Mouse (Mus musculus): ENCODE measurements around the gene Ncapd3. TPM values are rescaled to one million over a fixed set of nuclear protein-coding genes. Genes with fewer than 3 reads are reported as not detected.

Ncapd3 gene
- total and polyA plus RNA-seq, 2 experiments = 7.1 to 9.6 TPM

DNA sequence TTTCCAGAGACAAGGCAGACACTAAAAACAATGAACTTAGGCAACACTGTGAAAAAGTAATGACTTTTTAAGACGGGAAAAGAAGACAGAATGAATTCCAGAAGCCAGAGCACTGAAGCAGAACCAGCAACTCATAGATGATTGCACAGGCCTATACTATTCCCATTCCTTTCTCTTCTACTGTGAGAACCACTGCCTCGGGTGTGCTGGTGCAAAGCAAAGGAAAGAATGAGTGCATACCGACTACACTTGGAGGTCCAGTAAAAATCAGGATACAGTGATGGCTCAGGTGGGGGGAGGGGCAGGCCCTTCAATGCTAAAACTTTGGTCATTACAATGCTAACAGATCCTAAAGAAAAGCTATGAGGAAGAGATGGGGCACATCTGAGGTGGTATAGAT lies 36.1 kb upstream of the Ncapd3 start:
- no peak overlapping the region for H3K9ac ChIP-seq (ENCODE audit: low read depth, low read length)
- WGBS = 82% methylated on average over 3 of the region's 3 CpGs
- H3K36me3 ChIP-seq (ENCODE audit: control insufficient read depth, insufficient read depth, low read length) = peaks cover 23% of the 10 kb centered on the region
- no peak for DNase-seq (ENCODE audit: extremely low read depth, low read depth, low spot score)
- no peak overlapping the region for H3K27ac ChIP-seq (replicated peaks; ENCODE audit: insufficient read depth, low read depth, low read length)
- peaks cover 15% of the 10 kb centered on the region; the same call in 1 of the 2 replicates for H3K79me2 ChIP-seq (ENCODE audit: control insufficient read depth, insufficient read depth, low read length)
- no peak overlapping the region for H3K4me3 ChIP-seq (ENCODE audit: insufficient read depth, low read depth, low read length)
- no peak for TF ChIP-seq POLR2A (IDR thresholded peaks at IDR 0.05; ENCODE audit: extremely low read depth, insufficient read depth, low read length)
- TF ChIP-seq CTCF (IDR thresholded peaks at IDR 0.05; ENCODE audit: low read depth, low read length) = no peak
- peaks cover 13% of the 10 kb centered on the region for H3K4me1 ChIP-seq (ENCODE audit: control insufficient read depth, insufficient read depth, low read length)
- H3K27me3 ChIP-seq (ENCODE audit: control insufficient read depth, insufficient read depth, low read length) = no peaks in the 10 kb centered on the region

DNA sequence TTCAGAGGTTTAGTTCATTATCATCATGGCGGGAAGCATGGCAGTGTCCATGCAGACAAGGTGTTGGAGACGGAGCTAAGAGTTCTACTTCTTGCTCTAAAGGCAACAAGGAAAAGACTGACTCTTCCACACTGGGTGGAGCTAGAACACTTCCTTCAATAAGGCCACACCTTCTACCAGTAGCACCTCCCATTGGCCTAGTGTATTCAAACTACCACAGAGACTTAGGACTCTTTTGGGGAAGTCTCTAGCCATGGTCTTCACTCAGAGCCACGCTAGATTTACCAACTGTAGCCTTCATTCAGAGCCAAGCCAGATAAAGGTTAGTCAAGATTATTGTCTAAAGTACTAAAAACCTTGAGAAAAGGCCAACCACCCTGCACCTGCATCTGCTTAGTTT lies 32.9 kb upstream of the Ncapd3 start:
- Histone ChIP-seq H3K9ac (ENCODE audit: low read depth, low read length) (no peak overlapping the region), H3K4me3 (ENCODE audit: insufficient read depth, low read depth, low read length) (no peak overlapping the region), H3K27me3 (ENCODE audit: control insufficient read depth, insufficient read depth, low read length) (no peaks in the 10 kb centered on the region), H3K4me1 (ENCODE audit: control insufficient read depth, insufficient read depth, low read length) (peaks cover 15% of the 10 kb centered on the region), H3K79me2 (ENCODE audit: control insufficient read depth, insufficient read depth, low read length) (peaks cover 15% of the 10 kb centered on the region; the same call in 1 of the 2 replicates), H3K27ac (replicated peaks; ENCODE audit: insufficient read depth, low read depth, low read length) (no peak overlapping the region), H3K36me3 (ENCODE audit: control insufficient read depth, insufficient read depth, low read length) (peaks cover 4% of the 10 kb centered on the region)
- DNase-seq (ENCODE audit: extremely low read depth, low read depth, low spot score) = peak; percentile 34
- TF ChIP-seq POLR2A (IDR thresholded peaks at IDR 0.05; ENCODE audit: extremely low read depth, insufficient read depth, low read length) (no peak), CTCF (IDR thresholded peaks at IDR 0.05; ENCODE audit: low read depth, low read length) (no peak)
- 77% methylated on average over 3 of the region's 3 CpGs for WGBS

DNA sequence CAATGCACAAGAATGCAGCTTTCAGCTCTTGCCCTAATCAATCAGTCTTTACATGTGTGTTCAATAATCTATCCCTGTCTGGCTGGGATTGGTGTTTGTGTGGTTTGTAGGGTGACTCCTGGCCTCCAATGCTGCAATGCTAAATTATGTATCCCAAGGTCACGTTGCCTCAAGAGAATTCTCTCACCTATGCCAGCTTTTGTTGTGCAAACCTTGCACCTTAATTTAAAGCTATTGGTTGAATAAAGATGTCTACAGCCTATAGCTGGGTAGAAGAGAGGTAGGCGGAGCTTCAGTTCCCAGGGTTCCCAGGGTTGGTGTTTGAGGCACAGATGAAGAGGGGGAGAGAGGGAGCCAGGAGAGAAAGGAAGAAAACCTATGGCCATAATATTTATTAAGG lies 32.5 kb upstream of the Ncapd3 start:
- Histone ChIP-seq H3K79me2 (ENCODE audit: control insufficient read depth, insufficient read depth, low read length) (peaks cover 15% of the 10 kb centered on the region; the same call in 1 of the 2 replicates), H3K4me1 (ENCODE audit: control insufficient read depth, insufficient read depth, low read length) (peaks cover 15% of the 10 kb centered on the region), H3K27me3 (ENCODE audit: control insufficient read depth, insufficient read depth, low read length) (no peaks in the 10 kb centered on the region), H3K27ac (replicated peaks; ENCODE audit: insufficient read depth, low read depth, low read length) (no peak overlapping the region), H3K4me3 (ENCODE audit: insufficient read depth, low read depth, low read length) (no peak overlapping the region), H3K9ac (ENCODE audit: low read depth, low read length) (no peak overlapping the region), H3K36me3 (ENCODE audit: control insufficient read depth, insufficient read depth, low read length) (0 out of 2 replicates have a peak, but pooled peaks cover under 1% of the 10 kb centered on the region)
- no peak for DNase-seq (ENCODE audit: extremely low read depth, low read depth, low spot score)
- TF ChIP-seq CTCF (IDR thresholded peaks at IDR 0.05; ENCODE audit: low read depth, low read length) (no peak), POLR2A (IDR thresholded peaks at IDR 0.05; ENCODE audit: extremely low read depth, insufficient read depth, low read length) (no peak)
- 69% methylated on average over 2 of the region's 2 CpGs for WGBS

DNA sequence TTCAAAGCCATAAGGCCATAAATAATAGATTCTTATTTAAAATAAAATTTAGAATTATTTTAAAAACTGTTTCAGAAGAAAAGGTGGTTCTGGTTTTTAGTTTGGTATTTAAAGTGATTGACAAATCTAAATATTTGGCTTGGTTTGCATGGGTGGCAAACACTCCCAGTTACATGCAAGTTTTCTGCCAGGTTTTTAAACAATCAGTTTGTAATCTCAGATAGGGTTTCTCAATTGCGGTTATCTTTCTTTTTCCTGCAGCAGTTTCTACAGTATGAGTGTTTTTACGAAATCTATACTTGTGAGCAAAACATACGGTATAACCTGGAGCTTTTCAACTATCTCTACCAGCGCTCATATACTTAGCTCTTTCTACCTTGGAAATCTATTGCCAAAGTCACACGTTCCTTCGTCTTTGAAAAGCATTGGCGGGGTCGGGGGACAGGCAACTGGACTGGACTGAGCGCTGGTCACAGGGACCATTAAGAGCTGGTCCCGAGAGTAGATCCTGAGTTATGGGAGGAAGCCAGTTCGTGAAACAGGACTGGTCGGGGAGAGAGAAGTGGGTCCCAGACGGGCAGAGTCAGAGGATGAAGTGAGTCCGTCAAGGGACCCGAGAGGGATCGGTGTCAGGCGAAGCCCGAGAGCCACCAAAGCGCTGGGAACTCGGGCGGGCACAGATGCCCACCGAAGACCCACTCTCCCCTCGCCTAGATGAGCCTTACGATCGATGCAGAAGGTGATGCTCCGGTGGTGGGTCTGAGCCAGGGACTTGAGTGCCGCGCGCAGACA lies 31.1 kb upstream of the Ncapd3 start:
- WGBS = 0% methylated on average over 29 of the region's 29 CpGs
- peaks cover 6% of the 10 kb centered on the region; the same call in 1 of the 2 replicates for H3K36me3 ChIP-seq (ENCODE audit: control insufficient read depth, insufficient read depth, low read length)
- peaks cover 15% of the 10 kb centered on the region; the same call in 1 of the 2 replicates for H3K79me2 ChIP-seq (ENCODE audit: control insufficient read depth, insufficient read depth, low read length)
- H3K27me3 ChIP-seq (ENCODE audit: control insufficient read depth, insufficient read depth, low read length) = no peaks in the 10 kb centered on the region
- TF ChIP-seq CTCF (IDR thresholded peaks at IDR 0.05; ENCODE audit: low read depth, low read length) (no peak), POLR2A (IDR thresholded peaks at IDR 0.05; ENCODE audit: extremely low read depth, insufficient read depth, low read length) (no peak)
- H3K4me3 ChIP-seq (ENCODE audit: insufficient read depth, low read depth, low read length) = peak overlapping the region; percentile 86
- H3K4me1 ChIP-seq (ENCODE audit: control insufficient read depth, insufficient read depth, low read length) = peaks cover 12% of the 10 kb centered on the region
- peak; percentile 74 for DNase-seq (ENCODE audit: extremely low read depth, low read depth, low spot score)
- H3K27ac ChIP-seq (replicated peaks; ENCODE audit: insufficient read depth, low read depth, low read length) = peak overlapping the region; percentile 73
- H3K9ac ChIP-seq (ENCODE audit: low read depth, low read length) = peak overlapping the region; percentile 86

DNA sequence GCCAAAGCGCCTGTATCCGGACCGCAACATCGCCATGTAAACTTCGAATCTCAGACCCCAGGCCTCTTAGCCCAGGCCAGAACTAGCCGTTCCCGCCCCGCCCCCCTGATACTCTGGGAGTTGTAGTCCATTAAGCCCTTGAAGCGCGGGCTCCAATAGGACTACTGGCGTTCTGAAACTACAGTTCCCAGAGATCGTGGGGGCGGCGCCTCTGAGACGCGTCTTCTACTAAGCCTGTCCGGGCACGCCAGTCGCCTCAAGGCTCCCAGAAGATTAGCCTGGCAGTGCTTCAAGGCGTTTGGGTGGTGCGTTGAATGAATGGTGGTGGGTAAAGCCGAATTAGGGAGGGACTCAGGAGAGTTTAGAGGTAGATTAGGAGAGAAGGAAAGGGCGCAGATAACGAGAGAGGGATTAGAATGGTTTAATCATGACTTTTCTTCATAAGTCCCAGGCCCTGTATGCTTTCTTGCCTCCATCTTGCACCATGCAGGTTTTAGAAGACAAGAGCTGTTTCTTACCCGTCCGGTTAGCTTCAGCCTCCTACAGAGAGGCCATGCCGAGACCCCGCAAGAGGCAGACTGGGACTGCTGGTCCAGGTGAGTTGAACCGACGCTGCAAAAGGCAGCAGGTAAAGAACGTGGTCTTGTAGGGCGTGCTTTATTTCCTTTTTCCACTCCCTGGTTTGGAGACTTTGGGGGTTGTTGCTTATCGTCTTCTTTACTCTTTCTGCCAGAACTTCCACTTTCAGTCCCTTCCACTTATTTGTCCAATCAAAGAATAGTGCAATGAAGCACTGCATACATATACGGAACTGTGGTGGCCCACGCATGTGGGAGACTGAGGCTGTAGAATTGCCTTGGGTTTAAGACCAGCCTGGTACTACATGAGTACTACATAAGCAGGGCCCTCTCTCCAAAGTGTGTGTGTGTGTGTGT lies 30.2 kb upstream of the Ncapd3 start, which contains the start of the genes Acad8 and Thyn1:
Gene Acad8 (minus strand): TSS at position 106 of the 935 bp plus-strand sequence.
Gene Thyn1 (plus strand): TSS at position 250 of the 935 bp plus-strand sequence.
- Histone ChIP-seq H3K4me1 (ENCODE audit: control insufficient read depth, insufficient read depth, low read length) (peaks cover 12% of the 10 kb centered on the region), H3K36me3 (ENCODE audit: control insufficient read depth, insufficient read depth, low read length) (peaks cover 13% of the 10 kb centered on the region), H3K27ac (replicated peaks; ENCODE audit: insufficient read depth, low read depth, low read length) (peak within 1 kb of the TSS; percentile 73), H3K9ac (ENCODE audit: low read depth, low read length) (peak within 1 kb of the TSS; percentile 86), H3K4me3 (ENCODE audit: insufficient read depth, low read depth, low read length) (peak within 1 kb of the TSS; percentile 86), H3K27me3 (ENCODE audit: control insufficient read depth, insufficient read depth, low read length) (no peaks in the 10 kb centered on the region), H3K79me2 (ENCODE audit: control insufficient read depth, insufficient read depth, low read length) (peaks cover 11% of the 10 kb centered on the region; the same call in 1 of the 2 replicates)
- peak; percentile 88 for DNase-seq (ENCODE audit: extremely low read depth, low read depth, low spot score)
- WGBS = under 1% methylated on average over 35 of the region's 35 CpGs
- TF ChIP-seq CTCF (IDR thresholded peaks at IDR 0.05; ENCODE audit: low read depth, low read length) = no peak
- 0 out of 2 replicates have a peak, but pooled peaks have one; percentile 36 for TF ChIP-seq POLR2A (IDR thresholded peaks at IDR 0.05; ENCODE audit: extremely low read depth, insufficient read depth, low read length)
